Comparison of ENCODE assay signal across 15 mouse cellular contexts in genomic region chr4:87819182-87819581, GRCm38 (mm10).
DNase-seq lines count a peak whose midpoint lies in the region; ATAC-seq and TF ChIP-seq lines count a peak whose summit lies in the region.
"Had no signal": no experiment of that assay in that cellular context is flagged by ENCODE, and none has a peak within 500 bp of the region (broad histone marks: within the 10 kb centered on the region; RNA-seq: fewer than 3 reads in every experiment).

No protein-coding gene starts in this region.

- H3K27me3 ChIP-seq in hindbrain, postnatal 0 days (ENCODE audit: insufficient read depth, low read length) = no peaks in the 10 kb centered on the region
- H3K27me3 ChIP-seq: kidney, embryonic 15.5 days; limb, embryonic 13.5 days; midbrain, embryonic 12.5 days had no signal

- no peak for TF ChIP-seq CTCF in hindbrain, postnatal 0 days (IDR thresholded peaks at IDR 0.05; ENCODE audit: low read depth)

- no peak overlapping the region for H3K4me3 ChIP-seq in hindbrain, postnatal 0 days (ENCODE audit: low read length)
- H3K4me3 ChIP-seq: embryonic facial prominence, embryonic 10.5 days; gastrocnemius, adult 2 months; kidney, embryonic 15.5 days; limb, embryonic 13.5 days; midbrain, embryonic 12.5 days had no signal

- DNase-seq in frontal cortex, postnatal 36 days (ENCODE audit: low spot score in 2 of 2) = peak; percentile 22 to 37
- no peak for DNase-seq in frontal cortex, postnatal 14 days (ENCODE audit: low spot score in 2 of 2)
- DNase-seq in right cerebral cortex, adult 2 months (ENCODE audit: low spot score in 2 of 2) = peak; percentile 35 to 44
- DNase-seq in right cerebral cortex, postnatal 14 days = no peak
- peak; percentile 75 for DNase-seq in hindbrain, postnatal 0 days (ENCODE audit: low spot score)
- peak; percentile 42 for DNase-seq in telencephalon, adult 2 months (ENCODE audit: low read depth, low spot score)
- no peak for DNase-seq in ovary, postnatal 14 days (ENCODE audit: low spot score)
- no peak for DNase-seq in embryo, embryonic 9.5 days (ENCODE audit: extremely low spot score)
- DNase-seq: adrenal gland, postnatal 14 days; gastrocnemius, adult 2 months; heart, postnatal 10 days had no signal

- H3K4me1 ChIP-seq in hindbrain, postnatal 0 days (ENCODE audit: insufficient read depth, low read length) = no peaks in the 10 kb centered on the region
- H3K4me1 ChIP-seq: embryonic facial prominence, embryonic 10.5 days had no signal

- 24% methylated on average over 9 of the region's 9 CpGs for WGBS in hindbrain, postnatal 0 days

- no peaks in the 10 kb centered on the region for H3K36me3 ChIP-seq in hindbrain, postnatal 0 days (ENCODE audit: insufficient read depth, low read length)
- H3K36me3 ChIP-seq: midbrain, embryonic 12.5 days had no signal

- ATAC-seq in hindbrain, postnatal 0 days = peak; percentile 73

- no peaks in the 10 kb centered on the region for H3K9me3 ChIP-seq in hindbrain, postnatal 0 days (ENCODE audit: low read length)
- H3K9me3 ChIP-seq: embryonic facial prominence, embryonic 10.5 days; kidney, embryonic 15.5 days; midbrain, embryonic 12.5 days had no signal

- H3K4me2 ChIP-seq in hindbrain, postnatal 0 days (ENCODE audit: low read depth, low read length) = no peak overlapping the region
- H3K4me2 ChIP-seq: kidney, embryonic 15.5 days; limb, embryonic 13.5 days; midbrain, embryonic 12.5 days had no signal

- H3K27ac ChIP-seq in hindbrain, postnatal 0 days = 0 out of 2 replicates have a peak overlapping the region, but pooled peaks have one; percentile 46
- H3K27ac ChIP-seq: embryonic facial prominence, embryonic 10.5 days; gastrocnemius, adult 2 months; kidney, embryonic 15.5 days; limb, embryonic 13.5 days; midbrain, embryonic 12.5 days had no signal

- H3K9ac ChIP-seq in hindbrain, postnatal 0 days (replicated peaks; ENCODE audit: low read length) = no peak overlapping the region
- H3K9ac ChIP-seq: kidney, embryonic 15.5 days; limb, embryonic 13.5 days; midbrain, embryonic 12.5 days had no signal

Comparison
In these comparisons a context has a peak if more than half of its experiments do, and no peak if none do; other contexts are left out.
1. DNase-seq: peak in frontal cortex, postnatal 36 days (2 of 2), right cerebral cortex, adult 2 months (2 of 2), hindbrain, postnatal 0 days (single experiment) and telencephalon, adult 2 months (single experiment); none in frontal cortex, postnatal 14 days (0 of 2), right cerebral cortex, postnatal 14 days (single experiment), ovary, postnatal 14 days (single experiment) and embryo, embryonic 9.5 days (single experiment).